Mouse (Mus musculus) CH12.LX (cell line): ENCODE results near the gene Smg9.

Source experiments
- CTCF ChIP-seq, 2 experiments: IDR thresholded peaks in 1 of 2; conservative IDR thresholded peaks in 1 of 2; 2 replicates each; pipeline ENCODE4 v1.5.1; 2011 to 2012; ENCODE audit warnings: low read depth in 2 of 2, low read length in 2 of 2, improper control_type of control experiment in 1 of 2, inconsistent platforms in 1 of 2, mild to moderate bottlenecking in 1 of 2, moderate library complexity in 1 of 2
- KAT2A ChIP-seq: IDR thresholded peaks from 2 replicates; pipeline ENCODE4 v1.6.1; 2012; ENCODE audit warnings: low read length, improper control_type of control experiment, inconsistent platforms; ENCODE audit not compliant: insufficient replicate concordance
- RCOR1 ChIP-seq: conservative IDR thresholded peaks from 2 replicates; pipeline ENCODE4 v1.6.1; 2012; ENCODE audit warnings: low read depth, mild to moderate bottlenecking, inconsistent platforms, low read length, improper control_type of control experiment
- SIN3A ChIP-seq: IDR thresholded peaks from 2 replicates; pipeline ENCODE4 v1.6.1; 2012; ENCODE audit warnings: low read length, improper control_type of control experiment, inconsistent platforms
- USF2 ChIP-seq: conservative IDR thresholded peaks from 2 replicates; pipeline ENCODE4 v1.6.1; 2011; ENCODE audit warnings: low read depth, low read length, improper control_type of control experiment

DNA sequence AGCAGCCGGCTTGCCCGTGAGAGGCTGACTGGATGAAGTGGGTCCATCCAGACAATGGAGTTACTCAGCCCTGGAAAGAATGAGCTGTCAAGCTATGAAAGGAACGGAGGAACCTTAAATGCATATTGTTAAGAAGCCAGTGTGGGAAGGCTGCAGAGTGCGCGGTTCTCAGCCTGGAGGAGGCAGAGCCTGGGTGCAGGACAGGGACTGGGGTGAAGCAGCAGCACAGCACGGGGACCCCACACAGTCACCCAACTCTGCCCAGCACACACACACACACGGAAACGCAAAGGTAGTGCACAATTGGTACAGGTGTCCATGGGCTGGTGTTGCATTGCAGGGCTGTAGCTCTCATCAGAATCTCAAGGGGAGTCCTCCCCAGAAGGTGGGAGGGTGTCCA lies 20.2 kb downstream of the Smg9 start:
- no peak for TF ChIP-seq CTCF (conservative IDR thresholded peaks at IDR 0.05 in 1 of 2, IDR thresholded peaks at IDR 0.05 in 1 of 2; ENCODE audit: low read depth in 2 of 2, low read length in 2 of 2)
- no peak for TF ChIP-seq RCOR1
- no peak for TF ChIP-seq USF2
- TF ChIP-seq SIN3A, result no peak
- no peak for TF ChIP-seq KAT2A
